Mouse (Mus musculus): ENCODE measurements around the gene Fhad1. TPM values are rescaled to one million over a fixed set of nuclear protein-coding genes. Genes with fewer than 3 reads are reported as not detected.
A peak's percentile ranks its signal among the peaks of the same experiment; 100 is the strongest.

Fhad1 gene
- total RNA-seq, 2 experiments from 2014 or later, result not detected

DNA sequence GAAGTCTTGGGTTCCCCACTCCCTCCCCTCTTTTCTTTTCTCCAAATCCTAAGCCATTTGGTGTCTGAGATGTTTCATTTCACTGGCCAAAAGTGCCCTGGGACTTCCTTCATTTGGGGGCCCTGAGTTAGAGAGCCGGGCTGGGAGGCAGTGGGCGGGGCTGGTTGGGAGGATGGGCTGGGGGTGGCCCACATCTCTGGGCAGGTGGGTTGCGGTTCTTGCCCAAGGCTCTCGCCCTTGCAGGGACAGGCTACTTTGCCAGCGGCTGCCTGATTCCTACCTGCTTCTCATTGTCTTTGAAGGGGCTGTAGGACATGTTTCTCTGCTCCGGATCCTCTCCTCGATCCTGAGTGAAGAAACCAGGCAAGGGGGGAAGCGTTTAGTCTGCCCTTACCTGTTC lies 116.0 kb downstream of the Fhad1 start:
- DNase-seq, result no peak
- intact Hi-C loops (cut with DNase I), result no loop called here

DNA sequence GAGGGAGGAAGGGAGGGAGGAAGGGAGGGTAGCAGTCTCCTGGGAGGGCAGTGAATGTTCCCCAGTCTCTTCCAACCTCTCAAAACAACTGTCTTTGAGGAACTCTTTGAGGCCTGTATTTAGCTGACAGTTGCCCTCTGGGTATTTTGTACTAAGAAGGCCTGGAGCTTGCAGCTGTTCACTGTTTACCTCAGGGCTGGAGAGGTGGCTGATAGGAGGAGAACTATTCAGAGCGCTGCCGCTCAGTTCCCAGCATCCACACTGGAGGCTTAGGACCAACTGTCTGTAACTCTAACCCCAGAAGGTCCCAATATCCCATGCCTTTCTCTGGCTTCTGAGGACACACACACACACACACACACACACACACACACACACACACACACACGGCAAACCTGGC lies 117.0 kb downstream of the Fhad1 start:
- DNase-seq, result no peak
- intact Hi-C loops (cut with DNase I), result no loop called here

DNA sequence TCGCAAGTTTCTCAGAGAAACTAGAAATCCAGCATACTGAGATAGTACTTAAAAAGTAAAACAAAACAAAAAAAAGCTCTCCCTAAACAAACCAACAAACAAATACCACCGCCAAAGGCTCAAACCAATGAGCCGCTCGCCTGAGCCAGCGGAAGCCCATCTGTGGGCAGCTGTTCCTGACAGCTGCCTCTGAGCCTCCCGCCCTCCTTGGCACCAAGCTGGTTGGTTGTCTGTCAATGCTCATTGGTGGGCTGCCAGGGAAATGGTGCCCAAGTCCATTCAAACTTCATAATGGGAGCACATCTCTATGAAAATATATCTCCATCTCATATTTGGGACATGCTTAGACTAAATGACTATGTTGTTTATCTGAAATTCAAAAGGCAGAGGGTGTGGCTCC lies 117.7 kb downstream of the Fhad1 start:
- intact Hi-C loops (cut with DNase I), result no loop called here

DNA sequence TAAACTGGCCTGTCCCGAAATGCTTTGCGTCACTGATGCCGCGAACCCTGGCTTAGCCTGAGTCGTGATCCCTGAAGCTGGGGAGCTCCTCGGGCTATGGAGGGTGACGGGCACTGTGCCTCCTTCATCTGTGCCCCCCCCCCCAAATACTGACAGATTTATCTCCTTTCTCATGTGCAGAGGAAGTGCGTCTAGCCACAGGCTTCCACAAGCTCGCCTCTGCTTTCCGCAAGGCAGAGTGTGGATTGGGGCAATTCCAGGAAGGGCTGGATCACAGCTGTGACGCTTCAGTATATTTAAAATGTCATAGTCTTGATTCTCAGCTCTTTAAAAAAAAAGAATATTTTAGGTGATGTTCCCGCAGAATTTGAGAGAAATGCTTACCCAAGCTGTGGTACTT lies 119.1 kb downstream of the Fhad1 start:
- no peak for DNase-seq
- intact Hi-C loops (cut with DNase I), result no loop called here

More for the DNA sequence above, 117.7 kb downstream of the Fhad1 start:
- no peak for DNase-seq

DNA sequence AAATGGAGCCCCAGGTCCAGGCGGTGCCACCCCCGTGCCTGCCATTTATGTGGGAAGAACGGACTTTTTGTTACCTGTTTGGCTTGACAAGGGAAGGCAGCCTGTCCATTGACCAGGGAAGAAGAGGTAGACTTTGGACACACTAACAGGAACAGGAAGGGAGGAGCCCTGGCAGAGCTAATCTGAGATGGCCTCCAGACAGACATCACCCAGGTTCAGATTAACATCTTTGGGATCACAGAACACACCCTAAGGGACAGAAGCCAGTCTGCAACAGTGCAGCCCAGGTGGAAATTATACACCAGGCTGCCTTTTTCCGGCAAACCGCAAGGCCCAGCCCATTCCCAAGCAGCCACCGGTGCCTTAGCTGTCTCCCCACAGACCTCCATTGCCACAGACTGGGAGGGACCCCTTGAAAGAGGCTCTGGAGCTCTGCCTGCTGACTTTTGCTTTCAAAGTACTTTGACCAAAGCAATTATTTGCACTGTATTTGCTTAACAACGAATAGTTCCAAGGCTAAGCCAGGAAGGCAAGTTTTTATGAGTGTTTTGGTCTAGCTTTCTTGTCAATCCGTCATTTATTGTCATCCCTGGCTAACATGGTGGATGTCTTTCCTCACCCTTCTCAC lies 121.6 kb downstream of the Fhad1 start:
- intact Hi-C loops (cut with DNase I), result no loop called here
- DNase-seq, result no peak

DNA sequence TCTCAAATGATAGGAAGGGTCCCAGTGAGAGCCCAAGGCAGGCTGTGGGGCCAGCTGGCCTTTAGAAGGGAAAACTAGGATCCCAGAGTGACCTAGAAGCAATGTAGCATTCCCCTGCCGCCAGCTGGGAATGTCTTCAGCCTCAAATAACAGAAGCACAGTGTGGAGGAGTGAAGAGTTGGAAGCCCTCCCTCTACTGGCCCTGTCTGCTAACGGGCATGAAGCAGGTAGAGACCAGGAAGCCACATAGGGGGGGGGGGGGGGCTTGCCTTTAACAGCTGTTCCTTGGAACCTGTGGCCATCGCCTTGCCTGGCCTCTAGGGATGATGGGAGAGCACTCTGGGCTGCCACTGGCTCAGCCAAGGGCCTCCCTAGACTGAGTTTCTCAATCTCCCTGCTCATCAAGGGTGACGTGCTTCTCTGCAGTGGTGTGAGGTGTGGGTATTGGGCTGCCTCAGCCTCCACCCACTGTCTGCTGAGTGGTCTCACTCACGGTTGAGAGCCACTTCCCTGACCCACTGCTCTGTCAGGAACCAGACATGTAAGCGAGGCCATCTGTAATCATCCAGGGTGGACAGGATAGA lies 128.4 kb downstream of the Fhad1 start:
- intact Hi-C loops (cut with DNase I), result no loop called here
- no peak for DNase-seq

DNA sequence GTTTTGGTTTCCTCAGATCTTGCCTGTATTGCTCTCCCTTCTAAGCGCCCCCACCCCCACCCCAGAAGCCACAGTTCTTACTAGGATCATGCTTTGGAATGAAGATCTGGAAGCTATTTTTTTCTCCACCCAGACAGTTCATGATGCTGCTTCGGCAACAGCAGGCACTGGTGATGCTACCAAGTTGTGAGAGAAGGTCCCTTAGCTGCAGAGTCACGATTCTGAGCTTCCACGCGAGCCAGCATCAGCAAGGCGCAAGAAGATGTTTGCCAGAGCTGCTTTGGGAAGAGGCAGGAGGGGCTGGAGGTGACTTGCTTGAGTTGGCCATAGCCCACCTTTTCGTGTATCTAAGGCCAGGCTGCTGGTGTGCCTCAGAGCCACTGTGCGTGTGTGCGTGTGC lies 129.4 kb downstream of the Fhad1 start:
- no peak for DNase-seq
- intact Hi-C loops (cut with DNase I), result no loop called here

DNA sequence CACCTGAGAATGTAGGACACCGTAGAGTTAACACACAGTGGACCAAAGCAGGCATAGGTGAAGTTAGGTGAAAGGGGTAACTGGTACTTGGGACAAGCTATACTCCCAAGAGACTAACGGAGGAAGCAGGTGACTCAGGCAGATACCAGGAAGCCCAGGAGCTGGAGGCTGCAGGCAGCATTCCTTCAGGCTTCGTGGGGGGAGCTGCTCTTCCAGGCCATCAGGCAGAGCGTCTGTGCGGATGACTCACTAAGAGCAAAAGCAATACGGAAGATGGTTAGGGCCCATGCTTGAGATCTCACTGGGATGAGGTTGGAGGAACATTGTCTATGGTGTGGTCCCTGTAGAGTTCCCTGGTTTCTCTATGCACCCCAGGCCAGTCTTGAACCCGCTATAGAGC lies 132.0 kb downstream of the Fhad1 start:
- no peak for DNase-seq
- intact Hi-C loops (cut with DNase I), result no loop called here

DNA sequence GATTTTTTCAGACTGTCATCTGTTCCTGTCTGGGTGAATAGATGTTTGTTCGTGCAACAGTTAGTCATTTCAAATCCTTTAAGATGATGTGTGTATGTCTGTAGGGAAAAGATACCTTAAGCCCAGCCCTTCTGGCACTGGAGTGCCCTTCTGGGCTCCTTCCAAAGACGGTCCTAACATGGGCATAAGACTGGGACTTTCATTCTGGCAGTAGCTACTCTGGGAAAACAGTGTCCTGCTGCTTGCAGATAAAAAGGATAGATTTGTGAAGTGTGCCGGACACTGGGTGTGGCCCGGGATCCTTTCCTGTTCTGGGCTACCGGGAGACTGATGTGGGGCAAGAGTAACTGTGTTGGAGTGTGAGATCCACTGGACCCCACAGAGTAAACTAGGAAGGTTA lies 132.9 kb downstream of the Fhad1 start:
- intact Hi-C loops (cut with DNase I), result no loop called here
- DNase-seq, result no peak

DNA sequence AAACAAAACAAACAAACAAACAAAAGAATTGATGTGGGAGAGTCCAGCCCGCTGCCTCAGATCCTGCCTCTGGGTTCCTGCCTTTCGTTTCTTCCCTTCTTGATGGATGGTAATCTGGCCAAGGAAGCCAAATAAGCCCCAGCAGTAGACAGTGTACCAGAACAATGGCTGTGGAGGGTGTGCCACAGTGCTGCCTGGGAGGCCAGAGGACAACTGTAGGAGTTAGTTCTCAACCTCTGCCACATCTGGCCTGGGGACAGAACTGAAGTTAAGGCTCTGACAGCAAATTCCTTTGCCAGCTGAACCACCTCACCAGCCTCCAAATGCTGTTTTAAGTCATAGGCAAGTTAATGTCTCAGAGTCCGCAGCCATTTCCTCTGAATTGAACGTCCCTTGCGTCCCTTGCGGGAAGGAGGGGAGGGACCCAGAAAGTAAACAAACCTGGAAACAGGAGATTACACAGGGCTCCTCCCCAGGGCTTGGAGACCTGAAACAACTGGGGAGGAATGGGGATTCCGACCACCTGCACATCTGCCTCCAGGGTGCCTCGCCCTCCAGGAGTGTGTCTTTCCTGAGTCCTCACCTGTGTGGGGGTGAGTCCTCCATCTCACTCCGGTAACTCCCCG lies 133.5 kb downstream of the Fhad1 start:
- intact Hi-C loops (cut with DNase I), result no loop called here
- no peak for DNase-seq

DNA sequence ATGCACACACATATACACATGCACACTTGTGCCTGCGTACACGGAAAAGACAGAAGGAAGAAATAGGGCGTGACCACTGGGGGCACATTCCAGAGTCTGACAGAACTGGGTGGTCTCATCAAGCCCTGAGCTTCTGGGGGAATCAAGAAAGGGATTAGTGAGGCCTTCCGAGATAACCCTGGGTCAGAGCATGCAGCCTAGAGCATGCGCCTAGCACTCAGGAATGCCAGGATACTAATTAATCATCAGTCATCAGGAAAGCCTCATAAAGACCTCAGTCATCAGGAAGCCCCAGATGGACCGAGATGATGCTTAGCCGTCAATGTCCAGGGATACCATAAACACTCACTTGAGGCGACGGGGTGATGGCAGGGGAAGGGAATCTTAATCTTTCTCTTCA lies 135.0 kb downstream of the Fhad1 start:
- intact Hi-C loops (cut with DNase I), result loop anchor here (10.0 kb wide), 1 partner anchor 215 kb away; no protein-coding TSS in a partner anchor
- no peak for DNase-seq

DNA sequence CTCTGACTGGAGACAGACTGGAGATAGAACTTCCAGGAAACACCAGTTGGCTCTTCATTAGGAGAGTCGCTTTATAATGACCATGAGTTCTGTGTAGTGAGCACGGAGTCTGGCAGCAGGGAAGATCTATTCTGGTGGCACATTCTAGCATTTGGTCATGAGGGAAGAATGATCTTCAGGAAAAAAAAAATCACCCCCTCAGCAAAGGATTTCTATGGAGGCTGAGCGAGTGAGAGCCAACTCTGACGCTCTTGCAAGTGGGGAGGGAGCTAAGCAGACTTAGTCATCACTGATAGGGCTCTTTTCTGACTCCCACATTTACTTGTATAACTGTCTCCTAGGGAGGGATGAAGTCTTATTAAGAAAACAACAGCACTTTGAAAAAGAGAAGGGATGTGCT lies 135.8 kb downstream of the Fhad1 start:
- intact Hi-C loops (cut with DNase I), result loop anchor here (10.0 kb wide), 1 partner anchor 216 kb away; no protein-coding TSS in a partner anchor
- no peak for DNase-seq

DNA sequence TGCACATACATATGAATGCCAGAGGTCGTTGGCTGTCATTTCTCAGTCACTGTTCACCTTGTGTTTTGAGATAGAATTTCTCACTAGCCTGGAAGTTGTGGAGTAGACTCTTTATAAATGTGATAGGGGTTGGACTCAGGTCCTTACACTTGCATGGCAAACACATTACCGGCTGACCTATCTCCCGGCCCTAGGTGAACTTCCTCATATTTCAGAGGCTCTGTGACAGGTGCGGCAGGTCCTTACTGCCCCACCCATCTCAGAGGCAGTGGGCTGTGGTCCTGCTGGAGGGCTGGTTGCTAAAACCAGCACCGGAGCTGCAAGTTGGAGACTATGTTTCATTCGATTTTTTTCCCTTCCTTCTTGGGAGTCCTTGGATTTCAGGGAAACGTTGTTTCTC lies 136.3 kb downstream of the Fhad1 start:
- DNase-seq, result no peak
- intact Hi-C loops (cut with DNase I), result loop anchor here (10.0 kb wide), 1 partner anchor 216 kb away; no protein-coding TSS in a partner anchor

DNA sequence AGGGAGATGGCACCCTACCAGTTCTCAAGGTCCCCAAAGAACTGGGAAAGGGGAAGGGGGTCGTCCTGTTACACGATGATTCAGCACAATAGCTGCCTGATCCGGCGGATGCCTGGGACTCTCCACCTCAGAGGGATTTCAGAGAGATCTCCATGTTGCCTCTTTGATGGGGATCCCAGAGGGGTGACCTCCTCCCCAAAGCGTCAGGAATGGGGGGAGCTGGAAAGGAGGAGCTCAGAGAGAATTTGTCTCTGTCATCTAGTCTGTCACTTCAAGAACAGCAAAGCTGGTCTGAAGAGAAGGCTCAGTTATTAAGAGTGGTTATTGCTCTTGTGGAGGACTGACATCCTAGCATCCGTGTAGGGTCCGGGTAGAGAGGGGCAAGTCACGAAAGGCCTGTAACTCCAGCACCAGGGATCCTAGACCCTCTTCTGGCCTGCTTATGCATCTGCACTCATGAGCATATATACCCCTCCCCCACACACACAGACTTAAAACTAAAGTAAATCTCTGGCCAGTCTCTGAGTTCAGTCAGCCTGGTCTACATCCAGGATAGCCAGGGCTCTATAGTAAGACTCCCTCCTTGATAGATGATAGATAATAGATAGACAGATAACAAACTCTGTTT lies 139.3 kb downstream of the Fhad1 start:
- no peak for DNase-seq
- intact Hi-C loops (cut with DNase I), result loop anchor here (10.0 kb wide), 1 partner anchor 219 kb away; no protein-coding TSS in a partner anchor

DNA sequence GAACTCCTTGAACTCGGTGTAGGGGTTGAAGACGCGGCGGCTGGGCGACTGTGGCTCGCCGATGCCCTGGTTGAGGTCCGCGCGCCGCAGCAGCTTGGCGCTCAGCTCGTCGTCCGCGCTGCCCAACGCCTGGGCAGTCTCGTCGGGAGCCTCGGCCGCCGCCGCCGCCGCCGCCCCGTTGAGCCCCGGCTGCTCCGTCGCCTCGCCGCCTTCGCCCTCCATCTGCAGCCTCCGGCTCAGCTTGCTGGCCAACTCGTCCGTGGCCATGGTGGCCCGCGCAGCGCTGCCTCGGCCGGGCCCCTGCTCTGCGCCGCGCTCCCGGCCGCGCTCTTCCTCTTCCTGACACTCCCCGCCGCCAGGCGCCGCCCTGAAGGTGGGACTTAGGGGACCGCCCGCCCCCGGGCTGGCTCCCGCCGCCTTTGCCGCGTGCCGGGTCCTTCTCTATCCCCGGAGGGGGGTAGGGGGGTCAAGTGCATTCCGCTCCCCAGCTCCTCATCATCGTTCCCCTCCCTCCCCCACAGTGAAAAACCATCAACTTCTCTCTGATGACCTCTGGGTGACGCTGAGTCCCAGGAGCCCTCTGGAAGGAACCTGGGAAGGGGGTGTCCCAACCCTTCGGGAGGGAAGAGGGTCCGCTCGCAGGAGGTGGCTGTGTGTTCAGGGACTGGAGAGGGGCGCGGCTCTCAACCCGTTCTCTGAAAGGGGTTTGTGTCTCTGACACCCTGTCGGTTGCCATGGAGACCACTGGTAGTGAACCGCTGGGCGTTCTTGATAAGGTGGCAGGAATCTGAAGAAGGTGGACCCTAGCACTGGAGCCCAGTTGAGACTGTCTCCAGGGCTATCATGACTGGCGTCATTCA lies 140.1 kb downstream of the Fhad1 start, which contains the start of gene Efhd2:
Gene Efhd2 (minus strand): TSS at position 320 of the 860 bp plus-strand sequence.
- intact Hi-C loops (cut with DNase I), result loop anchor here (5.0 to 10.0 kb wide), 2 partner anchors 37 to 220 kb away; no protein-coding TSS in a partner anchor
- peak; percentile 85 to 87 for DNase-seq

DNA sequence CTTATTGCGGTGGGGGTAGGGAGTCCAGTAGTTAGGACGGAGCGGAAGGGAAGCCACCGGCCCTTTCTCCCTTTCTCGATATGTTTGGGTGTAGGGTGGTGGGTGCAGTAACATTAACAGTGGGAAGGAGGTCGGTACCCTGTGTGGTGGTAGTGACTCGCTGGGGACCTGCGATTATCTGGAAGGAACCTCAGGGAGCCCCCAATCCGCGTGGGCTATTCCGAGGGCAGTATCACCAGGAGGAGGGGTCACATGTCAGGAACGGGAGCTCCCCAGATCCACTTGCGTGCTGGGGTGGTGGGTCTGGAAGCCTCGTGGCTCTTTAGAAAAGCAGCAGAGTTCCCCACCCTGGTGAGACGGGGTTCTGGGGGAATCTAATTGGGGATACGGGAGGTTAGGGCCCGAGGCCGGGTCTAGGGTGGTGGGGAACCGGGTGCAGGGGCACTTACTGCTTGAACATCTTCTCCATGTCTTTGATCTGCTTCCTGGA lies 140.7 kb downstream of the Fhad1 start:
- intact Hi-C loops (cut with DNase I), result loop anchor here (5.0 to 10.0 kb wide), 2 partner anchors 38 to 221 kb away; no protein-coding TSS in a partner anchor
- DNase-seq, result no peak

DNA sequence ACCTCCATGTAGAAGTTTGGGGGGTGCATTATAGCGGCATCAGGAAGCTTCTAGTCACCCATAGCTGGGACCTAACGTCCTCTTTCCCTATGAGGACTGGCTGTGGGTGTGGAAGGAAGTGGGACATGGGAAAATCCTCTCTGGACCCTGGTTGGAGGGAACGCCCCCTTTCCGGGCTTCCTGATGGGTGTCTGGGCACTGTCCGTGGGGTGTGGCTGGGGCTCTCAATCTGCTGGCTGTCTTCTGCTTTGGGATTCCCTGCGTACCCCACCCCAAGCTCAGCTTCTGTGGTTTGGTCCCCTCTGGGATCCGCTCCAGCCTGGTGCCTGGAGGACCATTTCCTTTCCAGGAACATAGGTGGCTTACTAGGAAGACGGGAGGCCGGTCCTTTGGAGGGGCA lies 141.9 kb downstream of the Fhad1 start:
- no peak for DNase-seq
- intact Hi-C loops (cut with DNase I), result loop anchor here (5.0 to 10.0 kb wide), 2 partner anchors 39 to 222 kb away; no protein-coding TSS in a partner anchor

DNA sequence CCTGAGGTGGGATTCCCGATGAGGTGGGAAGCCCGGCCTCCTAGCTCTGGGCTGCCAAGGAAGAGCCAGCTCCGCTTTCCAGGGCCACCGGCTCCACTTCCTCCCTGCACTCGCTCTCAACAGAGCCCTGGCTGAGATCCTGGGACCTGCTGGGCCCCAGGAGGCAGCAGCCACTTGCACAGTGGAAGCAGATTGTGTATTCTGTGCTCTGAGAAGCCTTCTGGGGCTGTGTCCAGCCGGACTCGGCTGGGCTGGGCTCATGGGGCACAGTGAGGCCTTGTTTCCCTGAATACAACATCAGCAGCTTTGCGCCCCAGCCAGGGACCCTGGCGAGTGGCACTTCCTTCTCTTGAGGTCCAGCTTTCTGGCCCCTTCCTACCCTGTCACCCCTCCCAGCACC lies 143.0 kb downstream of the Fhad1 start:
- no peak for DNase-seq
- intact Hi-C loops (cut with DNase I), result loop anchor here (5.0 to 10.0 kb wide), 2 partner anchors 40 to 223 kb away; no protein-coding TSS in a partner anchor

DNA sequence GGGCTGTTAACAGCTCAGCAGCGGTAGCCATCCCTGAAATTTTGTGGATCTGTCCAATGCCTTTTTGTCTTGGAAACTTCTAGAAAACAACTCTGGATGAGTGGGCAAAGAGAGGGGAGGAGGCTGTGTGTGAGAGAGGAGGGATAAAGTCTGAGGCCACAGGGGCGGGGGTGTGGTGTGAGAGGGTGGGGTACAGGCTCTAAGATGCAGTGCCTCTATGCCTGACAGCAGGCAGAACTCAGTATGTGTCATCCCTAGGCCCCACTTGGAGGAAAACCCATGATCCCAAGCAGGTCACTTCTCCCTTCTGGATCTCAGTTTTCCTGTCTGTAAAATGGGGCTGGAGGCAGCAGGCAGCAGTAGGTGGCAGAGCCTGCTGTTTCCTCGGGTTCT lies 143.6 kb downstream of the Fhad1 start:
- no peak for DNase-seq
- intact Hi-C loops (cut with DNase I), result loop anchor here (5.0 to 10.0 kb wide), 2 partner anchors 41 to 223 kb away; no protein-coding TSS in a partner anchor
